Mouse (Mus musculus) liver, embryonic 11.5 days (tissue): ENCODE results near the gene Scap. TPM values are rescaled to one million over a fixed set of nuclear protein-coding genes. Genes with fewer than 3 reads are reported as not detected.
A peak's percentile ranks its signal among the peaks of the same experiment; 100 is the strongest.

Experiments used
- ATAC-seq: fragments of 200-750 bp; cut with Nextera tagmentation; replicated peaks from 2 replicates; pipeline ENCODE4 v1.8.0; 2017; ENCODE audit warnings: moderate number of reproducible peaks, mild to moderate bottlenecking, moderate TSS enrichment, moderate library complexity; ENCODE audit not compliant: low FRiP score
- DNase-seq: peaks from one replicate; pipeline ENCODE4 v3.0.0-alpha.2; 2017; ENCODE audit warnings: low spot score
- H3K27ac ChIP-seq: fragments of 300-500 bp; sonication (generic); 2 replicates; pipeline ENCODE4 v1.5.1; 2014; ENCODE audit warnings: mild to moderate bottlenecking, low read depth, low read length, control low read depth
- H3K27me3 ChIP-seq: fragments of 300-500 bp; sonication (generic); replicated peaks from 2 replicates; pipeline ENCODE4 v1.6.1; 2014; ENCODE audit warnings: low read length, mixed read lengths; ENCODE audit not compliant: control insufficient read depth, insufficient read depth
- H3K36me3 ChIP-seq: fragments of 300-500 bp; sonication (generic); 2 replicates; pipeline ENCODE4 v1.6.1; 2014; ENCODE audit warnings: mild to moderate bottlenecking, low read length, moderate library complexity, mixed read lengths; ENCODE audit not compliant: control insufficient read depth, insufficient read depth
- H3K4me1 ChIP-seq: fragments of 300-500 bp; sonication (generic); replicated peaks from 2 replicates; pipeline ENCODE4 v1.6.1; 2014; ENCODE audit warnings: low read length, mixed read lengths; ENCODE audit not compliant: control insufficient read depth, insufficient read depth
- H3K4me2 ChIP-seq: fragments of 300-500 bp; sonication (generic); 2 replicates; pipeline ENCODE4 v1.6.1; 2014; ENCODE audit warnings: mild to moderate bottlenecking, control low read depth, moderate library complexity
- H3K4me3 ChIP-seq: fragments of 300-500 bp; sonication (generic); 2 replicates; pipeline ENCODE4 v1.5.1; 2014; ENCODE audit warnings: low read depth, low read length, control low read depth
- H3K9ac ChIP-seq: fragments of 300-500 bp; sonication (generic); 2 replicates; pipeline ENCODE4 v1.6.1; 2014; ENCODE audit warnings: low read depth, low read length, control low read depth
- H3K9me3 ChIP-seq: fragments of 300-500 bp; sonication (generic); 2 replicates; pipeline ENCODE4 v1.6.1; 2016; ENCODE audit warnings: low read length, inconsistent platforms, mixed read lengths; ENCODE audit not compliant: control insufficient read depth
- WGBS: fragments of 180-500 bp; shearing (Covaris S2); extraction: QIAGEN DNeasy Blood & Tissue Kit; methylation state at CpG from one replicate; pipeline ENCODE4 v1.1.7; 2014; 5-methylcytosine and 5-hydroxymethylcytosine counted together
- polyA plus RNA-seq: library from polyadenylated mRNA; unstranded; fragments of >200 nt; fragmentation: Nextera tagmentation; extraction: Ambion mirVana; gene quantifications from 2 replicates; pipeline ENCODE4 v1.2.1, GENCODE M21; 2014

The Scap gene
- polyA plus RNA-seq, 1 experiment from 2014 or later, result 32.9 TPM

DNA sequence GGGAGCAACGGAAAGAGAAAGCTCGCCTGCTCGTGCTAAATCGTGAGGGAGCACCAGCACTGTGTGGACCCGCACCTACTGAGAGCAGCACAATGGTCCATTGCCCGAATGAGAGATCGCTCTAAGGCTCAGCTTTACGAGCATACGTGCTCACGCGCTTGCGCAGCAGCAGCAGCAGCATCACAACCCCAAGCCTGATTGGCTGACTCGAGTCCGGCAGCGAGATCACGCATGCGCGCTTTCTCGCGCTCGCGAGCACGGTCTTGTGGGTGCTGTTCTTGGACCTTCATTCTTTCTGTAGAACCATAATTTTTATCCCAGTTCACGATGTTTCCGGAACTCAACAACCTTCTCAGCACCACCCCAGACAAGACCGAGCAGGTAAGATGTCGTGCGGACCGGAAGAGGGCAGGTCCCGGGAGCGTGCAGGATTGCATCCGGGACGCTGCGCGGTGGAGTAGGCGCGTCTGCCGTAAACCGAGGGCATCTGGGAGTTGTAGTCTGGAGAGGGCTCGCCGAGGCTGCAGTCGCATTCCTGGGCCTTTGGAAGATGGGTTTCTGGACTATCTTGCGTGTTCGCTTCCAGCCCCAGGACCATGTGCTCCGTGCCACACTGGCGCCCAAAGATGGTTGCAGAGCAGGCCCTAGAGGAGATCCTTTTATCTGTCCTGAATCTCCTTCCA, 28.0 kb upstream of the Scap start, which contains the start of gene Elp6:
Gene Elp6 (plus strand): TSS at position 205 of the 683 bp plus-strand sequence.
- H3K9ac ChIP-seq, result peak within 1 kb of the TSS; percentile 85
- under 1% methylated on average over 46 of the region's 46 CpGs for WGBS
- peak; percentile 98 for ATAC-seq

GRCm38 (mm10) chr9:110306371-110306770, 26.7 kb upstream of the Scap start:
- peaks cover 18% of the 10 kb centered on the region for H3K4me1 ChIP-seq
- 74% methylated on average over 5 of the region's 5 CpGs for whole genome bisulfite sequencing
- peak overlapping the region; percentile 81 for H3K4me2 ChIP-seq
- H3K9ac ChIP-seq, result peak overlapping the region; percentile 43
- peaks cover 5% of the 10 kb centered on the region; the same call in 1 of the 2 replicates for H3K36me3 ChIP-seq
- DNase-seq, result no peak
- H3K9me3 ChIP-seq, result no peaks in the 10 kb centered on the region; the same call in 1 of the 2 replicates
- H3K4me3 ChIP-seq, result peak overlapping the region; percentile 54; the same call in 1 of the 2 replicates
- H3K27me3 ChIP-seq, result no peaks in the 10 kb centered on the region
- no peak for ATAC-seq
- peak overlapping the region; percentile 38; the same call in 1 of the 2 replicates for H3K27ac ChIP-seq

More for the DNA sequence above, 28.0 kb upstream of the Scap start, which contains the start of gene Elp6:
- H3K9me3 ChIP-seq, result no peaks in the 10 kb centered on the region; the same call in none of the 2 replicates
- H3K36me3 ChIP-seq, result no peaks in the 10 kb centered on the region
- H3K4me3 ChIP-seq, result peak within 1 kb of the TSS; percentile 54
- peak within 1 kb of the TSS; percentile 81 for H3K4me2 ChIP-seq
- no peaks in the 10 kb centered on the region for H3K27me3 ChIP-seq
- H3K4me1 ChIP-seq, result peaks cover 18% of the 10 kb centered on the region
- peak; percentile 91 for DNase-seq
- peak within 1 kb of the TSS; percentile 87 for H3K27ac ChIP-seq

- H3K4me3 ChIP-seq, result no peak overlapping the region
- WGBS, result 68% methylated on average over 5 of the region's 5 CpGs
- no peaks in the 10 kb centered on the region for H3K9me3 ChIP-seq
- no peak overlapping the region for H3K4me2 ChIP-seq
- DNase-seq, result no peak
- peaks cover 28% of the 10 kb centered on the region for H3K36me3 ChIP-seq
- H3K27ac ChIP-seq, result no peak overlapping the region
- H3K4me1 ChIP-seq, result no peaks in the 10 kb centered on the region
- no peaks in the 10 kb centered on the region for H3K27me3 ChIP-seq
- H3K9ac ChIP-seq, result no peak overlapping the region
- ATAC-seq, result no peak
Measured at GRCm38 (mm10) chr9:110314706-110315105, 18.4 kb upstream of the Scap start.

DNA sequence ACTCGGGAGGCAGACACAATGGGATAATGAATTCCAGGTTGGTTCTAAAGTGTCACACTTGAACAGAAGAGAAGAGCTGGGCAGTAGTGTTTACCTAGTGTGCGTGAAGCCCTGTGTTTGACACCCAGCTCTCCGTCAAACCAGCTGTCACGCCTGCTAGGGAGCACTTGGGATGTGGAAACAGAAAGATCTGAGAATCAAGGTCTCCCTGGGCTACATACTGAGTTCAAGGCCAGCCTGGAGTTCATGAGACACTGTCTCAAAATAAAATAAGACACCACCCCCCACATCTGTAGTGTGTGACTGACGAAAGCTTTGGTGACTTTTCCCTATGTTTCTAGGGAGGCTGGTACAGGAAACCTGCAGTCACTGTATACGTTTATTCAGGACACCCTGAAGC, 17.7 kb upstream of the Scap start:
- Histone ChIP-seq H3K9me3 (no peaks in the 10 kb centered on the region), H3K4me2 (no peak overlapping the region), H3K4me3 (no peak overlapping the region), H3K9ac (no peak overlapping the region), H3K27me3 (no peaks in the 10 kb centered on the region), H3K27ac (no peak overlapping the region), H3K4me1 (no peaks in the 10 kb centered on the region), H3K36me3 (peaks cover 28% of the 10 kb centered on the region)
- ATAC-seq (no peak), DNase-seq (no peak)
- WGBS, result 87% methylated on average over 6 of the region's 6 CpGs

DNA sequence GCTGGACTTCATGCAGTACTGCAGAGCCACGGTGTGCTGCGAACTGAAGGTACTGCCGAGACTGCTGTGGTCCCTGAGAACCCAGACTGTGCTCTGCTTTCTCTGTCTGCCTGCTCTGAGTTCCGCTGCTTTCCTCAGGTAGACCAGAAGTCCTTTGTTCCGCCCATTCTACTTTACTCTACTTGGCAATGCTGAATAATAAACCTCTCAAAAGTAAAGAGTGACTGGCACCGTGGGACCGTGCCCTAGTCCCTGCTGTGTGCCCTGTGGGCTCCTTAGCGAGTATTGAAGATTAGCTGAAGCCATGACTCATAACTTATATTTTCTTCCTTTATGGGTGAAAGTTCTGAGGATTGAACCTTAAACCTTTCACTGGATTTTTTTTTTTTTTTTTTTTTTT, 17.2 kb upstream of the Scap start:
- H3K4me1 ChIP-seq, result no peaks in the 10 kb centered on the region
- H3K27me3 ChIP-seq, result no peaks in the 10 kb centered on the region
- H3K9ac ChIP-seq, result no peak overlapping the region
- DNase-seq (no peak), ATAC-seq (no peak)
- no peak overlapping the region for H3K4me3 ChIP-seq
- no peak overlapping the region for H3K27ac ChIP-seq
- WGBS, result 91% methylated on average over 8 of the region's 8 CpGs
- no peak overlapping the region for H3K4me2 ChIP-seq
- H3K9me3 ChIP-seq, result no peaks in the 10 kb centered on the region
- H3K36me3 ChIP-seq, result peaks cover 23% of the 10 kb centered on the region

DNA sequence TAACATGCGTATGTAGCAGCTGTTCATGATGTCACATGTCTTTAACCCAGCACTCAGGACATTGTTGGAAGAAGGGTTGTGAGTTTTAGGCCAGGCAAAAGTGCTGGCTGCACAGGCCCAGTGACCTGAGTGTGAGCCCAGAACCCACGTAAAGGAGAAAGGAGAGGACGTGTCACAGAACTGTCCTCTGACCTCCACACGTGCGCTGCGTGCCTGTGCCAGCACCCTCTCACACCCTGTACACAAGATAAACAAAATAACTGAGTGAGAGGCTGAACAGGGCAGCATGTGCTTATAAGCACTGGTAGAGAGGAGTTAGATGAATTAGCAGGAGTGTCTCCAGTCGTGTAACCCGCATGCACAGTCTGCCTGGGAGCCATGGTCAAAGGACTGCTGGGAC, 16.6 kb upstream of the Scap start:
- H3K4me3 ChIP-seq, result no peak overlapping the region
- no peaks in the 10 kb centered on the region for H3K4me1 ChIP-seq
- no peak for ATAC-seq
- H3K27ac ChIP-seq, result no peak overlapping the region
- H3K4me2 ChIP-seq, result no peak overlapping the region
- no peak overlapping the region for H3K9ac ChIP-seq
- no peak for DNase-seq
- H3K9me3 ChIP-seq, result no peaks in the 10 kb centered on the region
- H3K27me3 ChIP-seq, result no peaks in the 10 kb centered on the region
- H3K36me3 ChIP-seq, result peaks cover 22% of the 10 kb centered on the region
- WGBS, result 94% methylated on average over 8 of the region's 8 CpGs

DNA sequence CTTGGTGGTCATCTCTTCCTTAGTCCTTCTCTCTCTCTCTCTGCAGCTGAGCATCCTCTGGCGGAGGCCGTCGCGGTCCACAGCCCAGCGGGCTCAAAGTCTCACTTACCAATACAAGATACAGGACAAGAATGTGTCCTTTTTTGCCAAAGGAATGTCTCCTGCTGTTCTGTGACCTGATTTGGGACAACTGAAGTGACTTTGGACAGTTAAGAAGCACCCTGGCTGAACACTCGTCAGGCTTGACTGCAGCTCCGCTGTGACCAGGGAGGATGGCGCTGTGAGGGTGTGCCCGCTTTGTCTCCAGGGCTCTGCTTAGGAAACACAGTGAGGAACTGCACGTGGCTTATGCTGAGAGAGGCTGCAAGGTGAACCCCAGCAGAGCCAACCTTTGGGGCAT, 12.3 kb upstream of the Scap start:
- WGBS, result 91% methylated on average over 10 of the region's 10 CpGs
- Histone ChIP-seq H3K27me3 (no peaks in the 10 kb centered on the region), H3K4me2 (no peak overlapping the region), H3K4me3 (no peak overlapping the region), H3K36me3 (peaks cover 12% of the 10 kb centered on the region), H3K27ac (no peak overlapping the region), H3K9ac (no peak overlapping the region), H3K9me3 (no peaks in the 10 kb centered on the region), H3K4me1 (no peaks in the 10 kb centered on the region)
- no peak for DNase-seq
- ATAC-seq, result no peak

- Histone ChIP-seq H3K4me3 (no peak overlapping the region), H3K36me3 (peaks cover 5% of the 10 kb centered on the region; the same call in 1 of the 2 replicates), H3K4me1 (no peaks in the 10 kb centered on the region), H3K27ac (no peak overlapping the region), H3K9ac (no peak overlapping the region), H3K9me3 (no peaks in the 10 kb centered on the region), H3K4me2 (no peak overlapping the region), H3K27me3 (no peaks in the 10 kb centered on the region)
- ATAC-seq, result no peak
- DNase-seq, result no peak
Measured at GRCm38 (mm10) chr9:110322972-110323371, 10.1 kb upstream of the Scap start.

GRCm38 (mm10) chr9:110324181-110324580, 8.9 kb upstream of the Scap start:
- Histone ChIP-seq H3K4me3 (no peak overlapping the region), H3K4me2 (no peak overlapping the region), H3K9me3 (no peaks in the 10 kb centered on the region), H3K4me1 (peaks cover 4% of the 10 kb centered on the region), H3K9ac (no peak overlapping the region), H3K36me3 (no peaks in the 10 kb centered on the region), H3K27me3 (no peaks in the 10 kb centered on the region), H3K27ac (no peak overlapping the region)
- ATAC-seq, result no peak
- 84% methylated on average over 1 of the region's 1 CpGs for WGBS
- no peak for DNase-seq
